Mouse (Mus musculus) kidney, postnatal 10 days (tissue): ENCODE measurements at regions not wholly inside any gene's neighbourhood (a gene's known extent, or its start where the extent isn't known, plus 50 kb on each side); places are given as distances from the start of the nearest gene placed in this dataset.

Experiments
- DNase-seq: peaks from one replicate; pipeline ENCODE4 v3.0.0; 2021; ENCODE audit warnings: mixed read lengths

- no peak for DNase-seq
Measured at GRCm38 (mm10) chr13:78717686-78718431, 518.3 kb upstream of the Nr2f1 start.

GRCm38 (mm10) chr13:78717159-78717558, 517.6 kb upstream of the Nr2f1 start:
- no peak for DNase-seq

- no peak for DNase-seq
Measured at GRCm38 (mm10) chr13:78704693-78705092, 505.1 kb upstream of the Nr2f1 start.

GRCm38 (mm10) chr13:78697814-78698519, 498.4 kb upstream of the Nr2f1 start:
- no peak for DNase-seq

- no peak for DNase-seq
Measured at GRCm38 (mm10) chr13:78679255-78679895, 479.8 kb upstream of the Nr2f1 start.

- no peak for DNase-seq
Measured at GRCm38 (mm10) chr13:78678241-78678640, 478.7 kb upstream of the Nr2f1 start.

GRCm38 (mm10) chr13:78658285-78658684, 458.7 kb upstream of the Nr2f1 start:
- no peak for DNase-seq

- DNase-seq = no peak
Measured at GRCm38 (mm10) chr13:78656766-78657165, 457.2 kb upstream of the Nr2f1 start.

- no peak for DNase-seq
Measured at GRCm38 (mm10) chr13:78656196-78656595, 456.6 kb upstream of the Nr2f1 start.

- DNase-seq = no peak
Measured at GRCm38 (mm10) chr13:78650824-78651223, 451.3 kb upstream of the Nr2f1 start.

- no peak for DNase-seq
Measured at GRCm38 (mm10) chr13:78644556-78644955, 445.0 kb upstream of the Nr2f1 start.

GRCm38 (mm10) chr13:78643023-78643422, 443.5 kb upstream of the Nr2f1 start:
- DNase-seq = no peak

GRCm38 (mm10) chr13:78642443-78642729, 442.8 kb upstream of the Nr2f1 start:
- no peak for DNase-seq

GRCm38 (mm10) chr13:78641687-78642442, 442.3 kb upstream of the Nr2f1 start:
- no peak for DNase-seq

- DNase-seq = no peak
Measured at GRCm38 (mm10) chr13:78640340-78640739, 440.8 kb upstream of the Nr2f1 start.

GRCm38 (mm10) chr13:78638462-78638861, 438.9 kb upstream of the Nr2f1 start:
- DNase-seq = no peak

- DNase-seq = no peak
Measured at GRCm38 (mm10) chr13:78631609-78632008, 432.1 kb upstream of the Nr2f1 start.

GRCm38 (mm10) chr13:78629041-78629727, 429.6 kb upstream of the Nr2f1 start:
- DNase-seq = peak; percentile 9

GRCm38 (mm10) chr13:78623652-78624051, 424.1 kb upstream of the Nr2f1 start:
- DNase-seq = no peak

- no peak for DNase-seq
Measured at GRCm38 (mm10) chr13:78602861-78603211, 403.3 kb upstream of the Nr2f1 start.

- DNase-seq = no peak
Measured at GRCm38 (mm10) chr13:78602211-78602860, 402.8 kb upstream of the Nr2f1 start.
